Mouse (Mus musculus) CH12.LX (cell line): ENCODE data around the gene Tmem212.

Experiments used
- CTCF ChIP-seq, 2 experiments: IDR thresholded peaks in 1 of 2; conservative IDR thresholded peaks in 1 of 2; 2 replicates each; pipeline ENCODE4 v1.5.1; 2011 to 2012; ENCODE audit warnings: low read depth in 2 of 2, low read length in 2 of 2, improper control_type of control experiment in 1 of 2, inconsistent platforms in 1 of 2, mild to moderate bottlenecking in 1 of 2, moderate library complexity in 1 of 2
- E2F4 ChIP-seq: IDR thresholded peaks from 2 replicates; pipeline ENCODE4 v1.6.1; 2011; ENCODE audit warnings: low read depth, low read length, improper control_type of control experiment; ENCODE audit not compliant: insufficient replicate concordance
- EP300 ChIP-seq: IDR thresholded peaks from 2 replicates; pipeline ENCODE4 v1.6.1; 2011; ENCODE audit warnings: low read length, improper control_type of control experiment
- GABPA ChIP-seq: IDR thresholded peaks from 2 replicates; pipeline ENCODE4 v1.6.1; 2012; ENCODE audit warnings: low read depth, low read length, improper control_type of control experiment, inconsistent platforms; ENCODE audit not compliant: insufficient replicate concordance
- IRF4 ChIP-seq: IDR thresholded peaks from 2 replicates; pipeline ENCODE4 v1.6.1; 2014; ENCODE audit warnings: low read depth, mild to moderate bottlenecking, inconsistent platforms, low read length, improper control_type of control experiment
- MAZ ChIP-seq: IDR thresholded peaks from 2 replicates; pipeline ENCODE4 v1.6.1; 2012; ENCODE audit warnings: low read depth, mild to moderate bottlenecking, inconsistent platforms, low read length, improper control_type of control experiment, moderate library complexity
- MXI1 ChIP-seq: IDR thresholded peaks from 2 replicates; pipeline ENCODE4 v1.6.1; 2011; ENCODE audit warnings: mild to moderate bottlenecking, low read depth, low read length, improper control_type of control experiment
- MYC ChIP-seq: IDR thresholded peaks from 2 replicates; pipeline ENCODE4 v1.6.1; 2011; ENCODE audit warnings: low read depth, mild to moderate bottlenecking, improper control_type of control experiment, low read length
- POLR2A ChIP-seq: IDR thresholded peaks from 2 replicates; pipeline ENCODE4 v1.6.1; 2011; ENCODE audit warnings: low read depth, mild to moderate bottlenecking, improper control_type of control experiment, low read length
- SIN3A ChIP-seq: IDR thresholded peaks from 2 replicates; pipeline ENCODE4 v1.6.1; 2012; ENCODE audit warnings: low read length, improper control_type of control experiment, inconsistent platforms
- SMC3 ChIP-seq: IDR thresholded peaks from 2 replicates; pipeline ENCODE4 v1.6.1; 2011; ENCODE audit warnings: low read depth, low read length, improper control_type of control experiment
- USF2 ChIP-seq: conservative IDR thresholded peaks from 2 replicates; pipeline ENCODE4 v1.6.1; 2011; ENCODE audit warnings: low read depth, low read length, improper control_type of control experiment
- ZKSCAN1 ChIP-seq: IDR thresholded peaks from 2 replicates; pipeline ENCODE4 v1.6.1; 2012; ENCODE audit warnings: low read depth, inconsistent platforms, low read length, improper control_type of control experiment, borderline replicate concordance

DNA sequence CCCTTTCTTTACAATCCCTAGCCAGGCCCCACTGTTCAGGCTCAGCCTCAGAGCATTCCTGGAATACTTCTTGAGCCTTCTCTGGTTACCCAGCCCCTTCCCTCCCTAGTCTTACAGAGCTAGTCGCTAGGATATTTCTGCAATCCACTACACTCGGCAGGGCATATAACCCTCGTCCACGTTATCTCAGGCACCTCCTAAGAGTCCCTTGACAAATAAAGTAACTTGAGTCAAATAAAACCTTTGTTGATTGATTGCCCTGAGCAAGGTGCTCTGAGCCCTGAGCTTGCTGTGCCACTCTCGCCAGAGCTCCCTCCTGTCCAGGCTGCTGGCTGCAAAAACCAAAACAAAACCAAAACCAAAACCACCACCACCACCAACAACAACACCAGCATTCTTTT, 37.0 kb downstream of the Tmem212 start:
- TF ChIP-seq CTCF (conservative IDR thresholded peaks at IDR 0.05 in 1 of 2, IDR thresholded peaks at IDR 0.05 in 1 of 2; ENCODE audit: low read depth in 2 of 2, low read length in 2 of 2) (no peak), MYC (no peak), POLR2A (no peak), E2F4 (no peak), IRF4 (no peak), EP300 (no peak), GABPA (no peak), MAZ (no peak), SIN3A (no peak), MXI1 (no peak), SMC3 (no peak), ZKSCAN1 (no peak), USF2 (no peak)
